Comparison of ENCODE assay signal across 37 mouse cellular contexts in genomic region chr10:116995162-116995561, GRCm38 (mm10). TPM values are rescaled to one million over a fixed set of nuclear protein-coding genes. Genes with fewer than 3 reads are reported as not detected.
DNase-seq lines count a peak whose midpoint lies in the region; ATAC-seq and TF ChIP-seq lines count a peak whose summit lies in the region.
"Had no signal": no experiment of that assay in that cellular context is flagged by ENCODE, and none has a peak within 500 bp of the region (broad histone marks: within the 10 kb centered on the region; RNA-seq: fewer than 3 reads in every experiment).

No protein-coding gene starts in this region.

- no peak for DNase-seq in gastrocnemius, adult 2 months
- no peak for DNase-seq in gastrocnemius, postnatal 36 days
- DNase-seq in kidney, postnatal 0 days (ENCODE audit: low spot score) = no peak
- DNase-seq in embryonic facial prominence, embryonic 10.5 days (ENCODE audit: low spot score) = no peak
- peak; percentile 14 for DNase-seq in yolk sac, embryonic 10.5 days (ENCODE audit: low spot score)
- no peak for DNase-seq in adipocyte (ENCODE audit: low spot score)
- DNase-seq in cerebellum, adult 8-10 months = no peak
- DNase-seq: adrenal gland, postnatal 10 days; adrenal gland, postnatal 36 days; cerebellum, adult 18-20 months; cerebellum, adult 9-11 months; cerebellum, postnatal 25 days; gastrocnemius, postnatal 14 days; heart, adult 2 months; heart, postnatal 14 days; heart, postnatal 4 days; kidney, adult 2 months had no signal

- no peak overlapping the region for H3K4me2 ChIP-seq in kidney, postnatal 0 days (ENCODE audit: low read length)
- no peak overlapping the region for H3K4me2 ChIP-seq in kidney, embryonic 16.5 days (replicated peaks; ENCODE audit: low read depth, low read length)
- H3K4me2 ChIP-seq: embryonic facial prominence, embryonic 12.5 days; embryonic facial prominence, embryonic 15.5 days; forebrain, embryonic 12.5 days; heart, embryonic 15.5 days; hindbrain, embryonic 14.5 days had no signal

- H3K36me3 ChIP-seq in kidney, postnatal 0 days (ENCODE audit: insufficient read depth, low read length) = no peaks in the 10 kb centered on the region
- H3K36me3 ChIP-seq in kidney, embryonic 16.5 days (ENCODE audit: insufficient read depth, low read length) = no peaks in the 10 kb centered on the region
- H3K36me3 ChIP-seq in embryonic facial prominence, embryonic 10.5 days (replicated peaks) = no peaks in the 10 kb centered on the region
- H3K36me3 ChIP-seq: embryonic facial prominence, embryonic 12.5 days; embryonic facial prominence, embryonic 15.5 days; forebrain, embryonic 12.5 days; heart, embryonic 10.5 days; heart, embryonic 15.5 days had no signal

- no peaks in the 10 kb centered on the region for H3K27me3 ChIP-seq in kidney, postnatal 0 days (ENCODE audit: insufficient read depth, low read length)
- no peaks in the 10 kb centered on the region for H3K27me3 ChIP-seq in kidney, embryonic 16.5 days (ENCODE audit: insufficient read depth, low read length)
- no peaks in the 10 kb centered on the region for H3K27me3 ChIP-seq in embryonic facial prominence, embryonic 10.5 days (replicated peaks; ENCODE audit: low read depth, poor library complexity, severe bottlenecking)
- H3K27me3 ChIP-seq: embryonic facial prominence, embryonic 12.5 days; embryonic facial prominence, embryonic 15.5 days; heart, embryonic 15.5 days had no signal

- intact Hi-C loops in gastrocnemius, adult 2 months (cut with DNase I) = loop anchor here (5.0 kb wide), 1 partner anchor 37 kb away; no protein-coding TSS in a partner anchor
- intact Hi-C loops in gastrocnemius, postnatal 36 days (cut with DNase I) = no loop called here

- ATAC-seq in kidney, postnatal 0 days (replicated peaks; ENCODE audit: low FRiP score, low read depth) = no peak; the same call in 1 of the 2 replicates
- ATAC-seq in kidney, embryonic 16.5 days (ENCODE audit: low FRiP score, low TSS enrichment) = no peak
- ATAC-seq: activated CD4-positive, CD25-positive, alpha-beta regulatory T cell, adult 4 months; forebrain, embryonic 16.5 days had no signal

- no peak overlapping the region for H3K9ac ChIP-seq in kidney, postnatal 0 days (ENCODE audit: low read depth, low read length)
- H3K9ac ChIP-seq in kidney, embryonic 16.5 days (replicated peaks; ENCODE audit: low read length) = no peak overlapping the region
- H3K9ac ChIP-seq: embryonic facial prominence, embryonic 12.5 days; embryonic facial prominence, embryonic 15.5 days; forebrain, embryonic 12.5 days; heart, embryonic 15.5 days; hindbrain, embryonic 14.5 days had no signal

- H3K4me1 ChIP-seq in kidney, postnatal 0 days (replicated peaks; ENCODE audit: insufficient read depth, low read length) = no peaks in the 10 kb centered on the region
- peaks cover 11% of the 10 kb centered on the region; the same call in 1 of the 2 replicates for H3K4me1 ChIP-seq in kidney, embryonic 16.5 days (ENCODE audit: insufficient read depth, low read length)
- peaks cover 15% of the 10 kb centered on the region for H3K4me1 ChIP-seq in embryonic facial prominence, embryonic 10.5 days
- H3K4me1 ChIP-seq: embryonic facial prominence, embryonic 12.5 days; embryonic facial prominence, embryonic 15.5 days; forebrain, embryonic 12.5 days had no signal

- H3K4me3 ChIP-seq in gastrocnemius, adult 2 months = no peak overlapping the region
- no peak overlapping the region for H3K4me3 ChIP-seq in kidney, postnatal 0 days (replicated peaks; ENCODE audit: low read depth, low read length)
- no peak overlapping the region for H3K4me3 ChIP-seq in kidney, embryonic 16.5 days (ENCODE audit: low read length)
- H3K4me3 ChIP-seq in embryonic facial prominence, embryonic 10.5 days = no peak overlapping the region
- H3K4me3 ChIP-seq: embryonic facial prominence, embryonic 12.5 days; embryonic facial prominence, embryonic 15.5 days; erythroblast, embryonic 14.5 days; forebrain, embryonic 12.5 days; heart, adult 2 months; heart, embryonic 10.5 days; heart, embryonic 15.5 days had no signal

- 74% methylated on average over 5 of the region's 5 CpGs for WGBS in kidney, postnatal 0 days
- 73% methylated on average over 5 of the region's 5 CpGs for WGBS in kidney, embryonic 16.5 days
- WGBS in embryonic facial prominence, embryonic 10.5 days = 71% methylated on average over 5 of the region's 5 CpGs

- H3K9me3 ChIP-seq in kidney, postnatal 0 days (replicated peaks; ENCODE audit: low read length) = no peaks in the 10 kb centered on the region
- H3K9me3 ChIP-seq in kidney, embryonic 16.5 days (ENCODE audit: low read length) = no peaks in the 10 kb centered on the region
- H3K9me3 ChIP-seq in embryonic facial prominence, embryonic 10.5 days = no peaks in the 10 kb centered on the region
- H3K9me3 ChIP-seq: embryonic facial prominence, embryonic 12.5 days; embryonic facial prominence, embryonic 15.5 days; forebrain, embryonic 12.5 days; heart, embryonic 10.5 days; heart, embryonic 15.5 days had no signal

- TF ChIP-seq CTCF in gastrocnemius, adult 2 months (IDR thresholded peaks at IDR 0.05) = no peak
- TF ChIP-seq CTCF in kidney, postnatal 0 days (IDR thresholded peaks at IDR 0.05; ENCODE audit: low read depth) = peak; percentile 34

- peak overlapping the region; percentile 85 for H3K27ac ChIP-seq in gastrocnemius, adult 2 months
- no peak overlapping the region for H3K27ac ChIP-seq in kidney, postnatal 0 days
- H3K27ac ChIP-seq in kidney, embryonic 16.5 days (ENCODE audit: low read length) = no peak overlapping the region
- H3K27ac ChIP-seq in embryonic facial prominence, embryonic 10.5 days (replicated peaks) = peak overlapping the region; percentile 19; the same call in 1 of the 2 replicates
- H3K27ac ChIP-seq: embryonic facial prominence, embryonic 12.5 days; embryonic facial prominence, embryonic 15.5 days; forebrain, embryonic 12.5 days; heart, adult 2 months; heart, embryonic 10.5 days; hindbrain, embryonic 14.5 days had no signal

RNA-seq across cellular contexts. Expression of gene Best3, which starts 9.0 kb away (rescaled TPM):
- total RNA-seq in gastrocnemius, adult 2 months (2021) = 10 to 100 TPM; 17.7 to 34.1 TPM
- total RNA-seq in gastrocnemius, postnatal 36 days (2021) = 10 to 100 TPM; 20.9 to 24.3 TPM
- polyA plus RNA-seq in kidney, postnatal 0 days (2015; fragmentation: Nextera tagmentation; extraction: Ambion mirVana) = 0.11 and 0.22 TPM in 2 replicates
- polyA plus RNA-seq in kidney, embryonic 16.5 days (2015; fragmentation: Nextera tagmentation; extraction: Ambion mirVana) = 0.18 and 0.32 TPM in 2 replicates
- polyA plus RNA-seq in embryonic facial prominence, embryonic 10.5 days (2016; fragmentation: Nextera tagmentation; extraction: Ambion mirVana) = 0.09 and 0.33 TPM in 2 replicates
- total RNA-seq: common myeloid progenitor, adult 5-6 weeks had no signal
- polyA plus RNA-seq: activated CD4-positive, CD25-positive, alpha-beta regulatory T cell, adult 4 months; erythroblast, embryonic 14.5 days; forebrain, embryonic 16.5 days; intestine, postnatal 0 days; kidney, embryonic 14.5 days had no signal

RNA-seq across cellular contexts. Expression of gene Gm10271, which starts 22.8 kb away (rescaled TPM):
- total RNA-seq in gastrocnemius, adult 2 months (2021) = not detected
- total RNA-seq in gastrocnemius, postnatal 36 days (2021) = not detected
- polyA plus RNA-seq in kidney, postnatal 0 days (2015; fragmentation: Nextera tagmentation; extraction: Ambion mirVana) = not detected in 2 replicates
- polyA plus RNA-seq in kidney, embryonic 16.5 days (2015; fragmentation: Nextera tagmentation; extraction: Ambion mirVana) = not detected in 2 replicates
- polyA plus RNA-seq in embryonic facial prominence, embryonic 10.5 days (2016; fragmentation: Nextera tagmentation; extraction: Ambion mirVana) = not detected in 2 replicates
- total RNA-seq: adrenal gland, adult 18-20 months; adrenal gland, postnatal 10 days; adrenal gland, postnatal 36 days; common myeloid progenitor, adult 5-6 weeks; ES-E14; gastrocnemius, adult 18-20 months; gastrocnemius, postnatal 14 days; heart, adult 2 months; heart, postnatal 14 days; heart, postnatal 4 days had no signal
- polyA plus RNA-seq: activated CD4-positive, CD25-positive, alpha-beta regulatory T cell, adult 4 months; C2C12; embryonic facial prominence, embryonic 12.5 days; embryonic facial prominence, embryonic 15.5 days; erythroblast, embryonic 14.5 days; forebrain, embryonic 12.5 days; forebrain, embryonic 16.5 days; gonadal fat pad, adult 2 months; heart, adult 2 months; heart, embryonic 10.5 days; heart, embryonic 15.5 days; hindbrain, embryonic 11.5 days; hindbrain, embryonic 14.5 days; intestine, embryonic 14.5 days; intestine, postnatal 0 days; kidney, adult 2 months; kidney, embryonic 14.5 days had no signal

RNA-seq across cellular contexts. Expression of gene Rab3ip, which starts 44.6 kb away (rescaled TPM):
- 10 to 100 TPM; 26.2 to 39.2 TPM for total RNA-seq in gastrocnemius, adult 2 months (2021)
- total RNA-seq in gastrocnemius, postnatal 36 days (2021) = 10 to 100 TPM; 24.9 to 29.2 TPM
- 173 and 176 TPM in 2 replicates for polyA plus RNA-seq in kidney, postnatal 0 days (2015; fragmentation: Nextera tagmentation; extraction: Ambion mirVana)
- polyA plus RNA-seq in kidney, embryonic 16.5 days (2015; fragmentation: Nextera tagmentation; extraction: Ambion mirVana) = 136 and 141 TPM in 2 replicates
- 36.5 and 37.3 TPM in 2 replicates for polyA plus RNA-seq in embryonic facial prominence, embryonic 10.5 days (2016; fragmentation: Nextera tagmentation; extraction: Ambion mirVana)

RNA-seq across cellular contexts. Expression of gene Lrrc10, which starts 50.0 kb away (rescaled TPM):
- total RNA-seq in gastrocnemius, adult 2 months (2021) = under 1 TPM in 1 of 2 experiments, not detected in 1; 0.17 TPM
- under 1 TPM in 1 of 2 experiments, not detected in 1; 0.17 TPM for total RNA-seq in gastrocnemius, postnatal 36 days (2021)
- not detected in 2 replicates for polyA plus RNA-seq in kidney, postnatal 0 days (2015; fragmentation: Nextera tagmentation; extraction: Ambion mirVana)
- not detected in 2 replicates for polyA plus RNA-seq in kidney, embryonic 16.5 days (2015; fragmentation: Nextera tagmentation; extraction: Ambion mirVana)
- polyA plus RNA-seq in embryonic facial prominence, embryonic 10.5 days (2016; fragmentation: Nextera tagmentation; extraction: Ambion mirVana) = 0.14 TPM in 1 of 2 replicates, not detected in the other
- total RNA-seq: adrenal gland, adult 18-20 months; adrenal gland, postnatal 10 days; adrenal gland, postnatal 36 days; common myeloid progenitor, adult 5-6 weeks; gastrocnemius, postnatal 14 days had no signal
- polyA plus RNA-seq: activated CD4-positive, CD25-positive, alpha-beta regulatory T cell, adult 4 months; C2C12; embryonic facial prominence, embryonic 12.5 days; erythroblast, embryonic 14.5 days; forebrain, embryonic 12.5 days; forebrain, embryonic 16.5 days; hindbrain, embryonic 14.5 days; intestine, embryonic 14.5 days; intestine, postnatal 0 days; kidney, embryonic 14.5 days had no signal

Comparison
In these comparisons a context has a peak if more than half of its experiments do, and no peak if none do; other contexts are left out.
1. H3K27ac ChIP-seq: peak in gastrocnemius, adult 2 months (single experiment) and embryonic facial prominence, embryonic 10.5 days (single experiment); none in kidney, postnatal 0 days (single experiment) and kidney, embryonic 16.5 days (single experiment).